Mouse (Mus musculus): ENCODE measurements around the gene Tmem121b. TPM values are rescaled to one million over a fixed set of nuclear protein-coding genes. Genes with fewer than 3 reads are reported as not detected.

Gene Tmem121b
- polyA plus RNA-seq, 1 experiment from 2014 or later, result 3.0 TPM

GRCm38 (mm10) chr6:120462251-120462650 is 31.4 kb downstream of the Tmem121b start:
- WGBS, result 61% methylated on average over 6 of the region's 6 CpGs
- peaks cover 14% of the 10 kb centered on the region for H3K4me1 ChIP-seq (replicated peaks)
- H3K4me2 ChIP-seq (replicated peaks), result no peak overlapping the region
- no peaks in the 10 kb centered on the region for H3K9me3 ChIP-seq
- H3K4me3 ChIP-seq (replicated peaks), result no peak overlapping the region
- H3K9ac ChIP-seq (replicated peaks), result no peak overlapping the region
- ATAC-seq, result no peak
- no peaks in the 10 kb centered on the region for H3K36me3 ChIP-seq
- peaks cover 51% of the 10 kb centered on the region for H3K27me3 ChIP-seq
- H3K27ac ChIP-seq, result no peak overlapping the region

- ATAC-seq, result no peak
- no peak overlapping the region for H3K4me2 ChIP-seq (replicated peaks)
These were observed 32.4 kb downstream of the Tmem121b start for GRCm38 (mm10) chr6:120461217-120461616.

GRCm38 (mm10) chr6:120457751-120458150 is 35.9 kb downstream of the Tmem121b start:
- no peak overlapping the region for H3K4me3 ChIP-seq (replicated peaks)
- 92% methylated on average over 5 of the region's 5 CpGs for WGBS
- peaks cover 19% of the 10 kb centered on the region for H3K27me3 ChIP-seq
- H3K9ac ChIP-seq (replicated peaks), result no peak overlapping the region
- no peaks in the 10 kb centered on the region for H3K36me3 ChIP-seq
- ATAC-seq, result no peak
- H3K27ac ChIP-seq, result no peak overlapping the region
- no peaks in the 10 kb centered on the region; the same call in 1 of the 2 replicates for H3K4me1 ChIP-seq (replicated peaks)
- no peaks in the 10 kb centered on the region for H3K9me3 ChIP-seq
- H3K4me2 ChIP-seq (replicated peaks), result no peak overlapping the region

More at GRCm38 (mm10) chr6:120461217-120461616, 32.4 kb downstream of the Tmem121b start:
- H3K9ac ChIP-seq (replicated peaks), result no peak overlapping the region
- H3K9me3 ChIP-seq, result no peaks in the 10 kb centered on the region
- H3K4me3 ChIP-seq (replicated peaks), result no peak overlapping the region
- no peaks in the 10 kb centered on the region for H3K36me3 ChIP-seq
- no peak overlapping the region for H3K27ac ChIP-seq
- H3K27me3 ChIP-seq, result peaks cover 50% of the 10 kb centered on the region
- peaks cover 14% of the 10 kb centered on the region for H3K4me1 ChIP-seq (replicated peaks)
- 73% methylated on average over 15 of the region's 15 CpGs for WGBS

GRCm38 (mm10) chr6:120457074-120457473 is 36.5 kb downstream of the Tmem121b start:
- H3K36me3 ChIP-seq, result no peaks in the 10 kb centered on the region
- H3K27me3 ChIP-seq, result peaks cover 12% of the 10 kb centered on the region
- H3K9ac ChIP-seq (replicated peaks), result no peak overlapping the region
- no peak for ATAC-seq
- H3K9me3 ChIP-seq, result no peaks in the 10 kb centered on the region
- WGBS, result 75% methylated on average over 7 of the region's 7 CpGs
- no peak overlapping the region for H3K4me3 ChIP-seq (replicated peaks)
- no peaks in the 10 kb centered on the region for H3K4me1 ChIP-seq (replicated peaks)
- H3K4me2 ChIP-seq (replicated peaks), result no peak overlapping the region
- no peak overlapping the region for H3K27ac ChIP-seq

- no peak overlapping the region for H3K9ac ChIP-seq (replicated peaks)
- no peaks in the 10 kb centered on the region for H3K27me3 ChIP-seq
- whole genome bisulfite sequencing, result 75% methylated on average over 11 of the region's 11 CpGs
- H3K9me3 ChIP-seq, result no peaks in the 10 kb centered on the region
- H3K36me3 ChIP-seq, result no peaks in the 10 kb centered on the region
- H3K4me3 ChIP-seq (replicated peaks), result no peak overlapping the region
- H3K27ac ChIP-seq, result no peak overlapping the region
- no peak for ATAC-seq
- no peaks in the 10 kb centered on the region for H3K4me1 ChIP-seq (replicated peaks)
- H3K4me2 ChIP-seq (replicated peaks), result no peak overlapping the region
These were observed 39.0 kb downstream of the Tmem121b start for GRCm38 (mm10) chr6:120454627-120455077.

- no peak overlapping the region for H3K9ac ChIP-seq (replicated peaks)
- H3K4me2 ChIP-seq (replicated peaks), result no peak overlapping the region
- H3K4me1 ChIP-seq (replicated peaks), result no peaks in the 10 kb centered on the region
- no peak overlapping the region for H3K4me3 ChIP-seq (replicated peaks)
- 91% methylated on average over 3 of the region's 3 CpGs for WGBS
- no peaks in the 10 kb centered on the region for H3K27me3 ChIP-seq
- no peaks in the 10 kb centered on the region for H3K36me3 ChIP-seq
- no peaks in the 10 kb centered on the region for H3K9me3 ChIP-seq
- ATAC-seq, result no peak
- no peak overlapping the region for H3K27ac ChIP-seq
These were observed 40.1 kb downstream of the Tmem121b start for GRCm38 (mm10) chr6:120453556-120453955.

- Histone ChIP-seq H3K4me2 (replicated peaks) (no peak overlapping the region), H3K27me3 (no peaks in the 10 kb centered on the region), H3K4me3 (replicated peaks) (no peak overlapping the region), H3K36me3 (no peaks in the 10 kb centered on the region), H3K4me1 (replicated peaks) (no peaks in the 10 kb centered on the region), H3K9me3 (no peaks in the 10 kb centered on the region), H3K9ac (replicated peaks) (no peak overlapping the region), H3K27ac (no peak overlapping the region)
- no peak for ATAC-seq
- 86% methylated on average over 5 of the region's 5 CpGs for WGBS
These were observed 40.5 kb downstream of the Tmem121b start for GRCm38 (mm10) chr6:120453103-120453445.

GRCm38 (mm10) chr6:120452384-120453102 is 41.1 kb downstream of the Tmem121b start:
- no peak for ATAC-seq
- no peaks in the 10 kb centered on the region for H3K9me3 ChIP-seq
- H3K4me1 ChIP-seq (replicated peaks), result no peaks in the 10 kb centered on the region
- H3K9ac ChIP-seq (replicated peaks), result no peak overlapping the region
- no peak overlapping the region for H3K4me2 ChIP-seq (replicated peaks)
- H3K27me3 ChIP-seq, result no peaks in the 10 kb centered on the region
- no peak overlapping the region for H3K27ac ChIP-seq
- H3K4me3 ChIP-seq (replicated peaks), result no peak overlapping the region
- no peaks in the 10 kb centered on the region for H3K36me3 ChIP-seq
- WGBS, result 90% methylated on average over 11 of the region's 11 CpGs

GRCm38 (mm10) chr6:120450208-120450607 is 43.4 kb downstream of the Tmem121b start:
- Histone ChIP-seq H3K36me3 (no peaks in the 10 kb centered on the region), H3K27ac (no peak overlapping the region), H3K4me3 (replicated peaks) (no peak overlapping the region), H3K9me3 (no peaks in the 10 kb centered on the region), H3K4me2 (replicated peaks) (no peak overlapping the region), H3K4me1 (replicated peaks) (no peaks in the 10 kb centered on the region), H3K9ac (replicated peaks) (no peak overlapping the region), H3K27me3 (no peaks in the 10 kb centered on the region)
- ATAC-seq, result no peak
- WGBS, result 88% methylated on average over 3 of the region's 3 CpGs

GRCm38 (mm10) chr6:120443363-120444355 is 49.9 kb downstream of the Tmem121b start:
- no peak for ATAC-seq
- Histone ChIP-seq H3K27ac (no peak overlapping the region), H3K4me3 (replicated peaks) (no peak overlapping the region), H3K4me1 (replicated peaks) (no peaks in the 10 kb centered on the region), H3K27me3 (no peaks in the 10 kb centered on the region), H3K4me2 (replicated peaks) (no peak overlapping the region), H3K9ac (replicated peaks) (no peak overlapping the region), H3K9me3 (no peaks in the 10 kb centered on the region), H3K36me3 (peaks cover 40% of the 10 kb centered on the region)
- 82% methylated on average over 14 of the region's 14 CpGs for WGBS

GRCm38 (mm10) chr6:120442171-120442749 is 51.3 kb downstream of the Tmem121b start:
- ATAC-seq, result no peak
- Histone ChIP-seq H3K27me3 (no peaks in the 10 kb centered on the region), H3K4me1 (replicated peaks) (no peaks in the 10 kb centered on the region), H3K4me2 (replicated peaks) (no peak overlapping the region), H3K4me3 (replicated peaks) (no peak overlapping the region), H3K36me3 (peaks cover 49% of the 10 kb centered on the region), H3K27ac (no peak overlapping the region), H3K9ac (replicated peaks) (no peak overlapping the region), H3K9me3 (no peaks in the 10 kb centered on the region)
- WGBS, result 96% methylated on average over 4 of the region's 4 CpGs
